Mouse (Mus musculus): Measurements from ENCODE around the gene Mcm9. TPM values are rescaled to one million over a fixed set of nuclear protein-coding genes. Genes with fewer than 3 reads are reported as not detected.
"Not testable (repeated sequence)": the region's sequence is repeated elsewhere in the genome, so short reads cannot be mapped to it uniquely, and the experiment has no call there.

Mcm9 gene
- polyA plus RNA-seq, 1 experiment from 2014 or later, result 6.4 TPM

GRCm38 (mm10) chr10:53509158-53509773 lies 121.0 kb downstream of the Mcm9 start:
- WGBS, result 33% methylated on average over 6 of the region's 6 CpGs
- Histone ChIP-seq H3K27me3 (no peaks in the 10 kb centered on the region), H3K4me3 (no peak overlapping the region), H3K4me1 (replicated peaks) (peaks cover 5% of the 10 kb centered on the region; the same call in 1 of the 2 replicates), H3K4me2 (no peak overlapping the region), H3K36me3 (no peaks in the 10 kb centered on the region), H3K27ac (replicated peaks) (no peak overlapping the region), H3K9me3 (no peaks in the 10 kb centered on the region), H3K9ac (no peak overlapping the region)
- ATAC-seq (ENCODE audit: low read depth), result peak; percentile 76

- no peaks in the 10 kb centered on the region for H3K27me3 ChIP-seq
- no peak overlapping the region for H3K9ac ChIP-seq
- H3K36me3 ChIP-seq, result no peaks in the 10 kb centered on the region
- H3K27ac ChIP-seq (replicated peaks), result no peak overlapping the region
- no peak overlapping the region for H3K4me2 ChIP-seq
- ATAC-seq (ENCODE audit: low read depth), result no peak
- peaks cover 5% of the 10 kb centered on the region; the same call in 1 of the 2 replicates for H3K4me1 ChIP-seq (replicated peaks)
- no peaks in the 10 kb centered on the region for H3K9me3 ChIP-seq
- no peak overlapping the region for H3K4me3 ChIP-seq
Measured at GRCm38 (mm10) chr10:53508676-53509075, 121.6 kb downstream of the Mcm9 start.

- peaks cover 5% of the 10 kb centered on the region; the same call in 1 of the 2 replicates for H3K4me1 ChIP-seq (replicated peaks)
- 60% methylated on average over 2 of the region's 2 CpGs for WGBS
- H3K9ac ChIP-seq, result no peak overlapping the region
- no peak overlapping the region for H3K27ac ChIP-seq (replicated peaks)
- H3K4me2 ChIP-seq, result no peak overlapping the region
- no peaks in the 10 kb centered on the region for H3K36me3 ChIP-seq
- no peaks in the 10 kb centered on the region for H3K27me3 ChIP-seq
- ATAC-seq (ENCODE audit: low read depth), result no peak
- no peaks in the 10 kb centered on the region for H3K9me3 ChIP-seq
- H3K4me3 ChIP-seq, result no peak overlapping the region
Measured at GRCm38 (mm10) chr10:53505526-53505925, 124.7 kb downstream of the Mcm9 start.

DNA sequence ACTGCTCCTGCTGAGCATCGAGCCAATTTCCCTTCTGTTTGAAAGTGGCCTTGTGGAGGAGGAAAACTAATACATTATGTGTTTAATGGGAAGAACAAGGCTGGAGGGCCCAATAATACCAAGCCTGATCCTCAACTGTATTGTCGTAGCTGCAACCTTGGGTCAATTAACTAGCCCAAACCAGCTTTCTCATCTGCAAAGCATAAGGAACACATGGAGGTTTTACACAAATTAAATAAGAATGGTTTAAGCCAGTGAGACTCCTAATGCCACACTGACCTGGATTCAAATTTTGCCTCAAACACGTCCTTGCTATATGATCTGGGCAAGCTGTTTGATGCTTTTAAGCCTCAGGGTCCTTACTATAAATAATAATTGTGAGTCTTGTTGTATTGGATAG lies 125.2 kb downstream of the Mcm9 start:
- 56% methylated on average over 3 of the region's 3 CpGs for WGBS
- Histone ChIP-seq H3K9ac (no peak overlapping the region), H3K36me3 (no peaks in the 10 kb centered on the region), H3K9me3 (no peaks in the 10 kb centered on the region), H3K4me2 (no peak overlapping the region), H3K27me3 (no peaks in the 10 kb centered on the region), H3K27ac (replicated peaks) (no peak overlapping the region), H3K4me3 (no peak overlapping the region), H3K4me1 (replicated peaks) (peaks cover 5% of the 10 kb centered on the region; the same call in 1 of the 2 replicates)
- ATAC-seq (ENCODE audit: low read depth), result no peak

DNA sequence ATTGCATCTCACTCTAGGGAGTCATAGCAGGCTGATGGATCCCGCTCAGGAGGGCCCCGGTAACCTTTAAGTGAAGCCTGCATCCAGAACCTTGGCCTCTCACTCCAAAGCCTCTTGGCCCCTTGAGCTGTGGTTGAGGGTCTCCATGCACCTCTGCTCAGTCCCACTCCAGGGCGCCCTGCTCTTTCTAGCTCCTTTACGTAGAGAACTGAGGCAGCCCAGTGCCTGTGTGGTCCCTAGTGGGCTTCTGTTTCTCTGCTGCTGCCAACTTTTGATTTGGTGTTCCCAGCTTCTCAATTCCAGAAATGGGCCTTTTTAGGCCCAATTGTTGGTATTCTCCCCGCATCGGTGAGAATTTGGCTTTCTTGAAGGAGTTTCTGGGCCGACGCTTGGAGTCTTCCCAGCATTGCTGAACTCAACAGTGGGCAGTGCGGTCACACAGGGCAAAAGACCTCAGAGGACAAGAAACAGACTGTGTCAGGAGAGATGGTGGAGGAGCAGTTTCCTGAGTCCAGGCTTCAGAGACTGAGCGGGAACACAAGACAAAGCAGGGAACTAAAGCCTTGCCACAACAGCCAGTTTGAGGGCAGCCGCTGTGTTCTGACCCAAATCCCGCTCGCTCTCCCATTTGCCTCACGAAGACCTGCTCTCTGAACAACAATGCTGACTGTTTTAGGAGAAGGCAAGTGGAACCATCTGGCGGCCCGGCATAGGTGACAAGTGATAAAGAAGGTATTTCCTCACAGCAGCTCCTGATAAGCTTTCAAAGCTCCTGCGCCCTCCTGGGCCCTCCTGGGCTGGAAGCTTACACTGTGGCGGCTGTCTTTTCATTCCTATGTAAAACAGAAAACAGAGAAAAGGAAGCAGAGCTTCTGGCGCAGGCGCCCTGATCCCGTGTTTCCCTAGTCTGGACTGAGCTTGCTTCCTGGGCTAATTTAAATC lies 127.1 kb downstream of the Mcm9 start:
- Histone ChIP-seq H3K27me3 (no peaks in the 10 kb centered on the region), H3K4me2 (0 out of 2 replicates have a peak overlapping the region, but pooled peaks have one; percentile 15), H3K36me3 (no peaks in the 10 kb centered on the region), H3K4me1 (replicated peaks) (no peaks in the 10 kb centered on the region; the same call in 1 of the 2 replicates), H3K4me3 (no peak overlapping the region), H3K27ac (replicated peaks) (no peak overlapping the region), H3K9me3 (no peaks in the 10 kb centered on the region), H3K9ac (peak overlapping the region; percentile 22; the same call in 1 of the 2 replicates)
- WGBS, result 55% methylated on average over 21 of the region's 21 CpGs
- no peak; the same call in 1 of the 2 replicates for ATAC-seq (ENCODE audit: low read depth)

DNA sequence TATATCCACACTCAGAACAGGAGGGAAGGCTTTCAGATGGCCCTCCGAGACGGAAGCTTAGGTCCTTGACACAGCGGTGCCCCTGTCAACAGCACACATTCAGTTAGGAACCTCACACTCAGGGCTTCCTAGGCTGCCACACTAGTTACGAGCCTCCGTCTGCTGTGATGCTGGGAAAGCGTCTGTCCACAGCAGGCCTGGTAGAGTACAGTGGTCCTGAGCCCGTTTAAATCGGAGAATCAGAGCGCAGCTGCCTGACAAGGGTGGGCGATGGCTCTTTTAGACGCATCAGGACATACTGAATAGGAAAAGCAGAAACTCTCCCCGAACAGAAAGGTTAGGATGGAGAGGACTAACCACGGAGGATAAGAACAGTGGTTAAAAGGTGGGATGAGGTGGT lies 127.8 kb downstream of the Mcm9 start:
- H3K9me3 ChIP-seq, result no peaks in the 10 kb centered on the region
- H3K27ac ChIP-seq (replicated peaks), result no peak overlapping the region
- H3K4me2 ChIP-seq, result no peak overlapping the region
- no peak overlapping the region for H3K4me3 ChIP-seq
- no peak; the same call in 1 of the 2 replicates for ATAC-seq (ENCODE audit: low read depth)
- H3K9ac ChIP-seq, result no peak overlapping the region
- WGBS, result 89% methylated on average over 13 of the region's 13 CpGs
- H3K36me3 ChIP-seq, result no peaks in the 10 kb centered on the region
- no peaks in the 10 kb centered on the region for H3K27me3 ChIP-seq
- H3K4me1 ChIP-seq (replicated peaks), result no peaks in the 10 kb centered on the region; the same call in 1 of the 2 replicates

DNA sequence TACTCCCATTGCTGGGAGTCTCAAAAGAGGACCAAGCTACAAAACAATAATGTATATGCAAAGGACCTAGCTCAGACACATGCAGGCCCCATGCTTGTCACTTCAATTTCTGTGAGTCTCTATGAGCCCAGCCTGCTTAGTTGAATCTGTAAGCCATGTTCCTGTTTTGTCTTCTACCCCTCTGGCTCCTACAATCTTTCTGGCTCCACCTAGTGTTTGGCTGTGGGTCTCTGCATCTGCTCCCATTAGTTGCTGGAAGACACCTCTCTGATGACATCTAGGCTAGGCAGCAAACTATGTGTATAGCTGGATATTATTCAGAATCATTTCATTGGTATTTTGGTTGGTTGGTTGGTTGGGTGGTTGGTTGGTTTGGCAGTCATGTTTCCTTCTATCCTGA lies 130.7 kb downstream of the Mcm9 start:
- Histone ChIP-seq H3K27me3 (no peaks in the 10 kb centered on the region), H3K27ac (replicated peaks) (no peak overlapping the region), H3K9me3 (no peaks in the 10 kb centered on the region), H3K4me2 (no peak overlapping the region), H3K4me3 (no peak overlapping the region), H3K36me3 (no peaks in the 10 kb centered on the region), H3K9ac (no peak overlapping the region), H3K4me1 (replicated peaks) (no peaks in the 10 kb centered on the region; the same call in 1 of the 2 replicates)
- ATAC-seq (ENCODE audit: low read depth), result no peak

GRCm38 (mm10) chr10:53495349-53495748 lies 134.9 kb downstream of the Mcm9 start:
- not testable (repeated sequence) for H3K27ac ChIP-seq (replicated peaks); H3K4me1 ChIP-seq (replicated peaks); H3K9me3 ChIP-seq; ATAC-seq (ENCODE audit: low read depth); H3K4me2 ChIP-seq; H3K27me3 ChIP-seq; H3K4me3 ChIP-seq; H3K36me3 ChIP-seq; H3K9ac ChIP-seq
- WGBS, result 88% methylated on average over 3 of the region's 3 CpGs

DNA sequence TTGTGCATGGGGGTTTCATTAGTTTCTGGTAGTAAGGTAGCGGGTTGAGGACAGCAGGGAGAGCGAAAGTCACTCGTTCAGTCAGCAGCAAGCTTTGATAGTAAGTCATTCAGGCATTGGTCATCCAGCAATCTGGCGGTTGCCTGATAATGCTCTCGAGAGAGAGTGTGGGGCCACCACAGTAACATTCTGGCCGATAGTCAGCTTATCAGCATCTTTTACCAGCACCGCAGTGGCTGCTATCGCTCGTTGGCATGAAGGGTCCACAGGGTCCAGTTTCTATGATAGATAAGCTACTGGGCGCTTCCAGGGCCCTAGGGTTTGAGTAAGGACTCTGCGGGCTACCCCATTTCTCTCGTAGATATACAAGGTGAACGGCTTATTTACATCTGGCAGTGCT lies 136.3 kb downstream of the Mcm9 start:
- no peak overlapping the region for H3K4me2 ChIP-seq
- H3K27ac ChIP-seq (replicated peaks), result no peak overlapping the region
- H3K36me3 ChIP-seq, result no peaks in the 10 kb centered on the region
- H3K9me3 ChIP-seq, result peaks cover 7% of the 10 kb centered on the region; the same call in 1 of the 2 replicates
- H3K4me3 ChIP-seq, result no peak overlapping the region
- no peaks in the 10 kb centered on the region for H3K27me3 ChIP-seq
- no peak for ATAC-seq (ENCODE audit: low read depth)
- WGBS, result 93% methylated on average over 13 of the region's 13 CpGs
- no peak overlapping the region for H3K9ac ChIP-seq
- no peaks in the 10 kb centered on the region for H3K4me1 ChIP-seq (replicated peaks)

Other genes starting within 250 kb of the Mcm9 start
- gene Asf1a, start 33.7 kb downstream of the Mcm9 start, polyA plus RNA-seq (2015; fragmentation: Nextera tagmentation; extraction: Ambion mirVana), result 88.2 and 107 TPM in 2 replicates
- 11.5 and 12.2 TPM in 2 replicates for gene Fam184a, start 120.7 kb upstream of the Mcm9 start, polyA plus RNA-seq (2015; fragmentation: Nextera tagmentation; extraction: Ambion mirVana)